Mouse (Mus musculus) left cerebral cortex, postnatal 4 days (tissue): Measurements from ENCODE around the gene 1190005I06Rik. TPM values are rescaled to one million over a fixed set of nuclear protein-coding genes. Genes with fewer than 3 reads are reported as not detected.

Source experiments
- DNase-seq: peaks from one replicate; pipeline ENCODE4 v3.0.0-alpha.2; 2022
- intact Hi-C: fragments of 180-260 bp; cut with DNase I; formaldehyde crosslinking; loops from one replicate; pipeline ENCODE4 v1.15.1; 2025
- total RNA-seq, 2 experiments: library from RNA; stranded (reverse); gene quantifications; 2 replicates each; pipeline ENCODE4 v1.2.3; 2021

1190005I06Rik gene
- total RNA-seq, 2 experiments from 2014 or later, result 6.2 to 10.3 TPM

- intact Hi-C loops, result no loop called here
Observed at GRCm38 (mm10) chr8:120585521-120585920, 61.9 kb downstream of the 1190005I06Rik start.

DNA sequence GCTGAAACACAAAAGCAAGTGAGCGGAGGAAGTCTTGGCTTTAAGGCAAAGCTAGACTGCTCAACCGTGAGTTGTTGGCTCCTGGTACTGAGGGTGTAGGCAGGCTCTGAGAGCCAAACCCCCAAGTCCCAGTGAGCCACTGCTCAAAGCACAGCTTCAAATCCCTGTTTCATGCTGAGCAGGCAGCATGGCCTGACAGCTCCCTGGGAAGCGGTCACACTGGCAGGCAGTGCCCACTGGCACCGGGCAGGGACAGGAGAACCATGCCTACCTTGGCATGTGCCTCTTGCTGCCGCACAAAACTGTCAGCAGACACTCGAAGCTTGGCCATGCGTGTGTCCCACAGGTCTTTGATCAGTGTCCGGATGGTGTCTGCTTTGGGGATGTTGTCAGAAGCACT, 65.6 kb downstream of the 1190005I06Rik start:
- intact Hi-C loops, result no loop called here
- peak; percentile 76 for DNase-seq

More at GRCm38 (mm10) chr8:120585521-120585920, 61.9 kb downstream of the 1190005I06Rik start:
- DNase-seq, result no peak

DNA sequence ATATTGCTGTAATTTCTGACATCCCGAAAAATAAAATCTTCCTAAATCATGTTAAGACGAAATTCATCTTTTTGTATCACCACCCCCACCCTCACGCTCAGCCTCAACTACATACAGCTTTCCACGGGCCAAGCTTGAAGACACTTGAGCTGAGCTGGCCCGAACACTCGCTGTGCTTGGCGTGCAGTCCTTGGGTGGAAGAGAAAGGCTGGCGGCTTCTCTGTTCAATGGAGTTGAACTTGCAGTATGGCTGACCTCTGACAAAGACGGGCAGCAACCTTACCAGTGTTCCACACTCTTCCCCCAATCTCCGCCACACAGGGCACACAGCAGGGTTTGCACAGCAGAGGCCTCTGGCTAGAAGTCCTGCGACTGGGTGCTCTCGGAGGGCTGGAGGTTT, 66.1 kb downstream of the 1190005I06Rik start:
- intact Hi-C loops, result no loop called here
- DNase-seq, result peak; percentile 37

- no peak for DNase-seq
- intact Hi-C loops, result no loop called here
Observed at GRCm38 (mm10) chr8:120580336-120581000, 67.0 kb downstream of the 1190005I06Rik start.

GRCm38 (mm10) chr8:120577821-120578220, 69.6 kb downstream of the 1190005I06Rik start:
- intact Hi-C loops, result no loop called here
- peak; percentile 57 for DNase-seq

GRCm38 (mm10) chr8:120575801-120576200, 71.6 kb downstream of the 1190005I06Rik start:
- no peak for DNase-seq
- intact Hi-C loops, result no loop called here

DNA sequence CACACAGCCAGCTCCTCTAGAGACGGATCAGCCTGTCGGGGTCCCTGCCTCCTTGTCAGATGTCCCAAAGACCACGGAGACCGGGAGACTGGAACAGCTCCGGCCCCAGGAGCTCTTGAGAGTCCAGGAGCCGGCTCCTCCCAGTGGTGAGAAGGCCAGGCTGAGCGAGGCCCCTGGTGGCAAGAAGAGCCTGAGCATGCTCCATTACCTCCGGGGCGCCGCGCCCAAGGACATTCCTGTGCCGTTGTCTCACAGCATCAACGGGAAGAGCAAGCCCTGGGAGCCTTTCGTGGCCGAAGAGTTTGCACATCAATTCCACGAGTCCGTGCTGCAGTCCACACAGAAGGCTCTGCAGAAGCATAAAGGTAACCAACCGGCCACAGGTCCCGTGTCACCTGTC, 72.5 kb downstream of the 1190005I06Rik start:
- DNase-seq, result no peak
- intact Hi-C loops, result no loop called here

DNA sequence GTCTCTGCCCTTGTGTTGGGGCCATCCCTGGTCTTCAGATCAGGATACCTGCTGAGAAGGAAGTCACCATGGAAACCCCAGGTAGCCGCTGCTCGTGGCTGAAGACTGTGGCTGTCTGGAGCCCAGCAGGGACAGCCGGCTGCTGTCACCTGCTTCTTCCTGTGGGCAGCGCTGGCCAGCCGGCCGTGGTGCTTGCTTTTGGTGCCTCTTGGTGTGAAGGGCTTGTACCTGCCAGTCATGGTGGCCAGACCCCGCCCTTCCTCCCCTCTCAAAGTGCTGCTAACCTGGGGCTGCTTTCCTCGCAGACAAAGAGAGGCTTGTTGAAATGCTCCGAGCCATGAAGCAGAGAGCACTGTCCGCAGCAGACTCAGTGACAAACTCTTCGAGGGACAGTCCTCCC, 73.6 kb downstream of the 1190005I06Rik start:
- intact Hi-C loops, result no loop called here
- no peak for DNase-seq

GRCm38 (mm10) chr8:120572534-120572933, 74.9 kb downstream of the 1190005I06Rik start:
- intact Hi-C loops, result no loop called here
- DNase-seq, result no peak

GRCm38 (mm10) chr8:120571561-120571960, 75.9 kb downstream of the 1190005I06Rik start:
- intact Hi-C loops, result no loop called here
- no peak for DNase-seq

DNA sequence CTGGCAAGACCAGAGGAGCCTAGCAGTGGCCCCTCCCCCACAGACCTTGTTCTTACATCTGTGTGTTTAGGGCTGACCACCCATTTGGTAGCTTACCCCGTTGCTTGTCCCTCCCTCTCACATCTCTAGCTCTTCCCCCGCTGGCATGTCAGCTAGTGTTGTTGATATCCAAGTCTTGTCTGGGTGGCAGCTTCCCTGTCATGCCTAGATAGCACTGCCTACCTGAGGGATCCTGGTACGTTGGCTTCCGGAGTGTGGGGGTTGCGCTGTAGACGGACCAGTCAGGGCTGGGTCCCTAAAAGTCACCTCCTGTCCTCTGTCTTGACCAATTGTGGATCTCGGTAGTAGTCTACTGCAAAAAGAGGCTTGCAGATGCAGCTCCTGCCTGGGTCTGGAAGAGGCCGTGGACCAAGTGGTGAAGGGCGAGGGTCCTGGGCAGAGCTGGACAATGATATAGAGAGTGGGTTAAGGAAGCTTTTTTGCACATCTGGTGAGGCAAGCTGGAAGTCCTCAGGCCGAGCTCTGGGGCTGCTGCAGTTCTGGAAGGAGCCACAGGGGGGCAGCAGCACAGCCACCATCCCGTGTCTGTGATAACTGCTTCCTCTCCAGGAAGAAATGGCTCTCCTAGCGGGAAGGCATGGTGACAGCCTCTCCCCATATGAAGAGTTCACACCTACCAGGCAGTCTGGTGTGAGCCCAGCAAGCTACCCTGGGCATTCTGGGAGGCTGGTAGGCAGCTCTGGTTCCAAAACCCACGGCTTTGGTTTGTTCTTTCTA, 77.3 kb downstream of the 1190005I06Rik start:
- intact Hi-C loops, result no loop called here
- DNase-seq, result peak; percentile 68

DNA sequence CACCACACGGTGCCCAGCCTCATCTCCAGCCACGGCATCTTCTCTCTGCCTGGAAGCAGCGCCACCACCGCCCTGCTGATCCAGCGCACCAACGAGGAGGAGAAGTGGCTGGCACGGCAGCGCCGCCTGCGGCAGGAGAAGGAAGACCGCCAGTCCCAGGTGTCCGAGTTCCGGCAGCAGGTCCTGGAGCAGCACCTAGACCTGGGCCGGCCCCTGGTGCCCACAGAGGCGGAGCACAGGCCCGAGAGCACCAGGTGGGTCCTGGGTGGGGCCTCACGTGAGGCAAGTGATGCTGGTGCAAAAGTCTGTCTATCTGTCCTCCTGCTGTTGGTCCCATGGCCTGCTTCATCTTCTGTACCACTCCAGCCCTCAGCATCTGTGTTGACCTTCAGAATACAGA, 78.3 kb downstream of the 1190005I06Rik start:
- no peak for DNase-seq
- intact Hi-C loops, result no loop called here

- intact Hi-C loops, result no loop called here
- DNase-seq, result no peak
Observed at GRCm38 (mm10) chr8:120568164-120568798, 79.2 kb downstream of the 1190005I06Rik start.

GRCm38 (mm10) chr8:120567731-120568130, 79.7 kb downstream of the 1190005I06Rik start:
- DNase-seq, result no peak
- intact Hi-C loops, result no loop called here

DNA sequence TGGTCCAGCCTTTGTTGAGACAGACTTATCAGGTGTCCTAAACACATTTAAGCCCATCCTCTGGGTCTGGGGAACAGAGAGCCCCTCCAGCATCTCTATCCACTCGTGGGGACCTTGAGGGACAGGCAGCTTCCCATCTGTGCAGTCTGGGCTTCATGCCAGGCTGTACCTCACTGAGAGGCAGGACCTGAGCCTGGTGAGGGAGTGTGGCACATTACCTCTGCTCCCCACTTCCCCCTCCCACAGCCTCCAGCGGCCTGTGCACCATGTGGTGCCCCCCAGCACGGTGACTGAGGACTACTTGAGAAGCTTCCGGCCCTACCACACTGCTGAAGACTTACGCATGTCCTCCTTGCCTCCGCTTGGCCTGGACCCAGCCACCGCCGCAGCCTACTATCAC, 80.8 kb downstream of the 1190005I06Rik start:
- peak; percentile 58 for DNase-seq
- intact Hi-C loops, result no loop called here

DNA sequence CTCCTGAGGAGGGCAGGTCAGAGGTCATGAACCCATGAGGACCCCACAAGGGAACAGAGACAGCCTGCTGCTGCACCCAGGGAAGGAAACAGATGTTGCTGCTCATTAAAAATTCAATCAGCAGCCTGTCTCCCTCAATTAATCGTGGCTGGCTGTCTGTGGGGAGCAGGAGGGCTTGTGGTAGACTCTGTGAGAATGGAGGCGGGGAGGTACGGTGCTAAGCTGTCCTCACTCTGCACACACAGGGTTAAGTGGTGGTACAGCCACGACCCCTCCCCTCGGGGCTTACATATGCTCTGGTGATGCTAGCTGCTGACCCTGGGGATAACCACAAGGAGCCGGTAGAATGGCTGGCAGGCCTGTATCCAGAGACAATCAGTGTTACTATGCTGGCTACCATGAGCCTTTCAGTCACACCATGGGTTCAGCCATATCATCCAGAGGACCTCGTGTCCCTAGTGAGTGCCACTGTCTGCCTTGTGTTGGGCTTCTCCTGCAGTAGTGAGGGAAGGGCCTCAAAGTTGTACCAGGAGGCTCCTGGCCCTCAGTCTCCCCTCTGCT, 82.2 kb downstream of the 1190005I06Rik start:
- intact Hi-C loops, result no loop called here
- no peak for DNase-seq

DNA sequence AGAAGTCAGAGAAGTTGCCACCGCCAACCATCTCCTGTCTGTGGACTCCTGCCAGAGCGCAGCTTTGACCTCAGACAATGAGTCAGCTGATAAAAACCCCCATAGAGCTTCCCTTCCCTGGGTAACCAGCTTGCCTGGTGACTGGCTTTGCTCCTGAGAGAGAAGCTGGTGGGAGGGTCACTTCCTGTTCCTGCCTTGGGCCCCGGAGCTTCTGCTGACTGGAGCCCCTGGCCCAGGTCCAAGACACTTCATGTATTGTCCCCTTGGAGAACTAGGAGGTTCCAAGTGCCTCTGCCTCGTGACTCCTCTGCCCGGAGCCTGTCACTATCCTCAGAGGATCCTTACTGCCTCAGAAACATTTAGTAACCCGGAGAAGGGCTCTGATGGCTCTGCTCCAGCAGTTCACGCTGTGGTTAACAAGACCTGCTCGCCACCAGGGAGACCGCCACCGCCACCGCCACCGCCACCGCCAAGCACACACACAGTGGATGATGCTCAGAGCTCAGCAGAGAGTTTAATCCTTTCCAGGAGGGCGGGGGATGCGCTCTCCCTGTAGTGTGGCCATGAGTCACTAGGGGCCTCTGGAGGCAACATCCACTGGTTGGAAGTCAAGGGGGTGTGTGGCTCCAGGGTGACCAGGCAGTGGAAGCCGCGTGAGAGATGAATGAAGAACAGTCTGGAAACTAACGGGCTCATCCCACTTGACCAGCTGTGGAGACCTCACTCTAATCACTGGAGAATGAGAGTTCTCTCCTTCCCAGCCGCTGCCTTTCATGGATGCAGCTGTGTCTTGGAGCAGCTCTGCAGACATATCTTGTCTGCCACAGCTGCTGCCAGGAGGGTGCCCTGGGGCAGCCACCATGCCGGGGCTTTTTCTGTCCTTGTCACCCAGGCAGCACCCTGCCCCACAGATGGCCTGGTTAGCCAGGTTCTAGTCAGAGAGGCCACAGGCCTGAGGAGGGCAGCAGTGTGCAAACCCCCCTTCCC, 83.3 kb downstream of the 1190005I06Rik start:
- intact Hi-C loops, result no loop called here
- DNase-seq, result peak; percentile 91

DNA sequence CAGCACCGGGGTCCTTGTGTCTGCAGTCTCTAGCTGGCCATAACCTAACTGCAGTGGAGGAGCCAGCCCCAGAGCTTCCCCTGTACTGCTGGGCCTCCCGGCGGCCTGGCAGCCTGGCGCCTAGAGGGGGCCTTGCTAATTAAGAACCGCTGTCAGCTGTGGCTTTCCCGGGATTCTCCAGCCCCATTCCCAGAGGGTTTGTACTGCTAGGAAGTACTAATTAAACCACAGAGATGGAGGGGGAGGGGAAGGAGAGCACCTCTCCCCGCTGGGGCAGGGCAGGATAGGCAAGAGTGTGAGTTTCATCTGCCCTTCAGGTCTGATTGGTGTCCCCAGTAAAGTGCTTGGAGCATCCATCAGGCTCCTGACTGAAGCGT, 84.1 kb downstream of the 1190005I06Rik start:
- intact Hi-C loops, result no loop called here
- DNase-seq, result peak; percentile 54

- DNase-seq, result no peak
- intact Hi-C loops, result no loop called here
Observed at GRCm38 (mm10) chr8:120562680-120563347, 84.6 kb downstream of the 1190005I06Rik start.
